Mouse (Mus musculus): ENCODE measurements around the gene Tmem150c. TPM values are rescaled to one million over a fixed set of nuclear protein-coding genes. Genes with fewer than 3 reads are reported as not detected.

Gene Tmem150c
- polyA plus RNA-seq, 1 experiment from 2014 or later: 39.8 TPM

DNA sequence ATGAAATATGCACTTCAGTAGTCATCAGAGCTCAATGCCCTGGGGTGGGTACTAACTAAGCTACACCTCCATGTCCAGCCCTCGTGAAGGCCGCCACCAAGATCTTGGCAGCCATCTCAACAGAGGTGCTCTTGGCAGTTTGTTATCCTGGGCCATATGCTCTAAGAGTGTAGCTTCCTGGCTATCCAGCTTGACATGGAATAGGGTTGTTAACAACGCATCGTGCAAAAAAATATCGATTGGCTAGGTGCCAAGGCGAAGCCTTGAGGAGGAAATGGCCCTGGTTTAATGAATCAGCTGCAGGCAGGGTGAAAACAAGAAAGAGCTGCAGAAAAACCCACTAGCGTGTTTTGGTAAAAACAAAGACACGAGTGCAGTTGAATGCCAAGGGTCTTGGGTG, 74.5 kb downstream of the Tmem150c start:
- Histone ChIP-seq H3K9ac (no peak overlapping the region), H3K36me3 (replicated peaks) (no peaks in the 10 kb centered on the region), H3K4me1 (peaks cover 16% of the 10 kb centered on the region), H3K9me3 (no peaks in the 10 kb centered on the region), H3K27ac (peak overlapping the region; percentile 18; the same call in 1 of the 2 replicates), H3K27me3 (replicated peaks) (no peaks in the 10 kb centered on the region), H3K4me2 (no peak overlapping the region), H3K4me3 (no peak overlapping the region)
- ATAC-seq (replicated peaks): no peak
- WGBS: 63% methylated on average over 8 of the region's 8 CpGs

DNA sequence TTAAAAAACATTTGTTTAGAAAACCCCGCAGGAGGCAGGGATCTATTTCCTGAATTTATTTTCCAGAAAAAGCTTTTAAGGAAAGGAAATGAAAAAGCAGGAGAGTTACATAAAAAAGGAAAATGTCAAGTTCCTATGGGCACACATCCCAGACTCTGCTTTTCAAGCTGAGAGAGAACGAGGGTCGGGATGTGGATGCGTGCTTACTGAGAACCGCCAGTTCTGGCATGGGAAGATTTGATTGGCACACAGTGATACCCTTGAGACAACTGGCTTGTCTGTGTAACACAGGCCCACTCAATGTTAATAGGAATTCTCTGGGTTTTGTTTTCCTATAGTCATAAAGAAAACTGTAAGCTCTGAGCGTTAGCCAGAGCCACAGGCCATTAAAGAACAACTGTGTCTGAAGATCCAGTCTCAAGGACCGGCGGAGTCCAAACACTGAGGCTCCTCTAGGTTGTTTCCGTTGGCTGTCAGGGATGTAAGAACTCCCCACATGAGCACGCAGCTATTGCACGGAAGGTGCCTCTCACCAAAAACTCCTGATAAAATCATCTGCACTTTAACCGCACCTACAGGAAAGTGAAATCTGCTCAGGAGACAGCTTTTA, 75.5 kb downstream of the Tmem150c start:
- ATAC-seq (replicated peaks): no peak
- Histone ChIP-seq H3K4me2 (no peak overlapping the region), H3K36me3 (replicated peaks) (no peaks in the 10 kb centered on the region), H3K9ac (no peak overlapping the region), H3K4me3 (no peak overlapping the region), H3K27ac (peak overlapping the region; percentile 53; the same call in 1 of the 2 replicates), H3K27me3 (replicated peaks) (no peaks in the 10 kb centered on the region), H3K9me3 (no peaks in the 10 kb centered on the region), H3K4me1 (peaks cover 17% of the 10 kb centered on the region; the same call in 1 of the 2 replicates)
- 49% methylated on average over 12 of the region's 12 CpGs for WGBS

DNA sequence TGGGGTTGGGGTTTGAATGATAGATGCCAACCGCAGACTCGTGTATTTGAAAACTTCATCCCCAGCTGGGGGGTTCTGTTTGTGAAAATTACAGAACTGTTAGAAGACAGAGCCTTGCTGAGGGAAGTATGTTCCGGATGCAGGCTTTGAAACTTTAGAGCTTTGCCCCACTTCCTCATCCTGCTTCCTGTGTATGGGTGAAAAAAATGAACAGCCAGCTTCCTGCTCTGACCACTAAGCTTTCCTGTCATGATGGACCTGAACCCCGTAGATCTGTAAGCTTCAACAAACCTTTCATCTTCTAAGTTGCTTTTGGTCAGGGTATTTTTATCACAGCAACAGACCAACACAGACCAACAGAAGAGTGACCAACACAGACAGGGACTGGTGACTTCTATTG, 77.6 kb downstream of the Tmem150c start:
- no peak for ATAC-seq (replicated peaks)
- no peak overlapping the region for H3K4me3 ChIP-seq
- H3K4me1 ChIP-seq: peaks cover 24% of the 10 kb centered on the region; the same call in 1 of the 2 replicates
- H3K9ac ChIP-seq: no peak overlapping the region
- no peaks in the 10 kb centered on the region for H3K36me3 ChIP-seq (replicated peaks)
- no peak overlapping the region for H3K4me2 ChIP-seq
- H3K27ac ChIP-seq: no peak overlapping the region
- WGBS: 82% methylated on average over 4 of the region's 4 CpGs
- no peaks in the 10 kb centered on the region for H3K27me3 ChIP-seq (replicated peaks)
- no peaks in the 10 kb centered on the region for H3K9me3 ChIP-seq

GRCm38 (mm10) chr5:100079931-100080275, 79.7 kb downstream of the Tmem150c start:
- no peaks in the 10 kb centered on the region for H3K27me3 ChIP-seq (replicated peaks)
- H3K4me2 ChIP-seq: 0 out of 2 replicates have a peak overlapping the region, but pooled peaks have one; percentile 45
- peaks cover 15% of the 10 kb centered on the region; the same call in 1 of the 2 replicates for H3K4me1 ChIP-seq
- ATAC-seq (replicated peaks): no peak
- no peak overlapping the region for H3K4me3 ChIP-seq
- H3K9me3 ChIP-seq: no peaks in the 10 kb centered on the region
- H3K36me3 ChIP-seq (replicated peaks): no peaks in the 10 kb centered on the region
- no peak overlapping the region for H3K9ac ChIP-seq
- 83% methylated on average over 8 of the region's 8 CpGs for WGBS
- no peak overlapping the region for H3K27ac ChIP-seq

GRCm38 (mm10) chr5:100079040-100079930, 80.3 kb downstream of the Tmem150c start:
- Histone ChIP-seq H3K27ac (peak overlapping the region; percentile 45; the same call in 1 of the 2 replicates), H3K9ac (peak overlapping the region; percentile 39), H3K4me3 (peak overlapping the region; percentile 19), H3K4me2 (peak overlapping the region; percentile 45), H3K27me3 (replicated peaks) (no peaks in the 10 kb centered on the region), H3K36me3 (replicated peaks) (no peaks in the 10 kb centered on the region), H3K4me1 (peaks cover 13% of the 10 kb centered on the region; the same call in 1 of the 2 replicates), H3K9me3 (no peaks in the 10 kb centered on the region)
- ATAC-seq (replicated peaks): peak; percentile 37; the same call in 1 of the 2 replicates
- 34% methylated on average over 36 of the region's 36 CpGs for WGBS

DNA sequence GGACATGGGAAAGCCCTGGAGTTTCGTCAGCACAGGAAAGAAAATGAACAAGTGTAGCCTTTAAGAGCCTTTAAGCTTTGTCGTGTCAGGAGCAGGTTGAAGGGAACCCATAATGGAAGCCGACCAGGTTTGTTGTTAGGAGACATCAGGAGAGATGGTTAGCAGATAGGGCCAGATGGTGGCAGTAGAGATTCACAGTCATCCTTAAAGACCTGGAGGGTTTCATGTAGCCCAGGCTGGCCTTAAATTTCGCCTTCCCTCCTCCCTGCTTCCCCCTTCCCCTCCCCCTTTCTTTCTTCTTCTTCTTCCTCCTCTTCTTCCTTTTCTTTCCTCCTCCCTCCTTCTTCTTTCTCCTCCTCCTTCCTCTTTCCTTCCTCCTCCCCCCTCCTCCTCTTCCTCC, 85.0 kb downstream of the Tmem150c start:
- no peak overlapping the region for H3K27ac ChIP-seq
- no peak overlapping the region for H3K9ac ChIP-seq
- H3K27me3 ChIP-seq (replicated peaks): no peaks in the 10 kb centered on the region
- H3K4me2 ChIP-seq: no peak overlapping the region
- ATAC-seq (replicated peaks): no peak
- no peaks in the 10 kb centered on the region for H3K9me3 ChIP-seq
- H3K36me3 ChIP-seq (replicated peaks): peaks cover 7% of the 10 kb centered on the region; the same call in 1 of the 2 replicates
- H3K4me3 ChIP-seq: no peak overlapping the region
- 57% methylated on average over 4 of the region's 4 CpGs for WGBS
- peaks cover 7% of the 10 kb centered on the region; the same call in 1 of the 2 replicates for H3K4me1 ChIP-seq

DNA sequence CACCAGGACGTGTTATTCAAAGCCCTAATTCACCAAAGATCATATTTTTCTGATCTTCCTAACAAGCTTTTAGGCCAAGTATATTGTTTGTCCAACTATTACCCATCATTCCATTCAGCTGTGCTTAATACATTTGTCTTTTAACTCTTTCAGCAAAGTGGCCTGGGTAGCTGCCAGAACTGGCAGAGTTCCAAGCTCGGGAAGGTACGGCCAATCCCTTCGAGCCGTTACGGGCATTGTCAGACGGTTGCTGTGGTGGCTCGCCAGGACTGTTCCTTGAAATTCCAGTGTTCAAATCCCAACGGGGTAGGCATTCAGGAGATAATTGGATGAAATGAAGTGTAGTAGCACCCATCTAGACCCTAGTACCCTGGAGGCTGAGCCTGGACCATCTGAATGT, 87.1 kb downstream of the Tmem150c start:
- no peak overlapping the region for H3K27ac ChIP-seq
- no peaks in the 10 kb centered on the region for H3K9me3 ChIP-seq
- 38% methylated on average over 9 of the region's 9 CpGs for WGBS
- no peak overlapping the region for H3K4me3 ChIP-seq
- no peaks in the 10 kb centered on the region; the same call in 1 of the 2 replicates for H3K4me1 ChIP-seq
- peaks cover 15% of the 10 kb centered on the region; the same call in 1 of the 2 replicates for H3K36me3 ChIP-seq (replicated peaks)
- ATAC-seq (replicated peaks): no peak
- no peak overlapping the region for H3K4me2 ChIP-seq
- H3K9ac ChIP-seq: no peak overlapping the region
- H3K27me3 ChIP-seq (replicated peaks): no peaks in the 10 kb centered on the region

DNA sequence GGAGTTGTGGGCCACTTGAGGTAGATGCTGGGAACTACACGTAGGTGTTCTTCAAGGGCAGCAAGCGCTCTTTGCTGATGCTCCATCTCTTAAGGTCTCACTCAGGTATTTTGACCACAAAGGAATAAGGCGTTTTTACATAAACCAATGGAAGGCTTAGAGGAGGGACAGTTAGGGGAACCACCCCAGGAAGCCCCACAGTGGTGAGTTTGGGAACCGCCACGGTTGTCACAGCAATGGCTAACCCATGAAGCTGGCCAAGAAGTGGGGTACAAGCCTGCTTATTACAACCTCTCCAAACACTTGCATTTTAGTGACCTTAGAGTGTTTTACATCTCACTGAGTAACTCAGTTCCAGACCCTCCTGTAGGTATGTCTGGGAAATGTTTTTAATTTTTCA, 88.1 kb downstream of the Tmem150c start:
- H3K9ac ChIP-seq: no peak overlapping the region
- H3K36me3 ChIP-seq (replicated peaks): peaks cover 17% of the 10 kb centered on the region; the same call in 1 of the 2 replicates
- no peak overlapping the region for H3K4me3 ChIP-seq
- ATAC-seq (replicated peaks): no peak
- no peaks in the 10 kb centered on the region; the same call in 1 of the 2 replicates for H3K4me1 ChIP-seq
- no peaks in the 10 kb centered on the region for H3K27me3 ChIP-seq (replicated peaks)
- no peak overlapping the region for H3K27ac ChIP-seq
- no peak overlapping the region for H3K4me2 ChIP-seq
- no peaks in the 10 kb centered on the region for H3K9me3 ChIP-seq
- 92% methylated on average over 5 of the region's 5 CpGs for WGBS

- 33% methylated on average over 3 of the region's 3 CpGs for WGBS
- Histone ChIP-seq H3K36me3 (replicated peaks) (peaks cover 17% of the 10 kb centered on the region; the same call in 1 of the 2 replicates), H3K9me3 (no peaks in the 10 kb centered on the region), H3K4me2 (no peak overlapping the region), H3K27me3 (replicated peaks) (no peaks in the 10 kb centered on the region), H3K4me3 (no peak overlapping the region), H3K4me1 (no peaks in the 10 kb centered on the region; the same call in 1 of the 2 replicates), H3K27ac (no peak overlapping the region), H3K9ac (no peak overlapping the region)
- peak; percentile 32; the same call in 1 of the 2 replicates for ATAC-seq (replicated peaks)
These were observed 89.4 kb downstream of the Tmem150c start for GRCm38 (mm10) chr5:100070255-100070654.

GRCm38 (mm10) chr5:100069526-100069925, 90.1 kb downstream of the Tmem150c start:
- WGBS: 96% methylated on average over 2 of the region's 2 CpGs
- no peak overlapping the region for H3K27ac ChIP-seq

DNA sequence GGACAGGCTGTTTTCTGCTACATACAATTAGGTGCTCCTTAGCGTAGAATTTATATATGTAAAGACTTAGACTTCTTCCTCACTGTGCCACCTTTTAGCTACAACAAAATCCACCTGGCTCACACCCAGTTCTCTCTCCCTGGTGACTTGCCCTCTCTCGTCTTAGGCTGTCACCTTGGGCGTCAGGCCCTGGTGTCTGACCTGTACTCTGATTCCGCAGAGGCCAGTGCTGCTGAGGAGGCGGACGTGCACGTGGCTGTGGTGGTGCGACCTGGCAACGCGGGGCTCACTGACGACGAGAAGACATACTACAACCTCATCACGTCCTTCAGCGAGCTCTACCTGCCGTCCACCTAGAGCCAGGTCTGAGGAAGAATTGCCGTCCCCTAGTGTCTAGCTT, 92.0 kb downstream of the Tmem150c start:
- peaks cover 17% of the 10 kb centered on the region; the same call in 1 of the 2 replicates for H3K36me3 ChIP-seq (replicated peaks)
- ATAC-seq (replicated peaks): no peak
- H3K4me3 ChIP-seq: no peak overlapping the region
- no peak overlapping the region for H3K27ac ChIP-seq
- H3K4me1 ChIP-seq: no peaks in the 10 kb centered on the region
- no peaks in the 10 kb centered on the region for H3K9me3 ChIP-seq
- no peak overlapping the region for H3K9ac ChIP-seq
- WGBS: 93% methylated on average over 16 of the region's 16 CpGs
- H3K4me2 ChIP-seq: no peak overlapping the region
- no peaks in the 10 kb centered on the region for H3K27me3 ChIP-seq (replicated peaks)

More at GRCm38 (mm10) chr5:100069526-100069925, 90.1 kb downstream of the Tmem150c start:
- Histone ChIP-seq H3K4me1 (no peaks in the 10 kb centered on the region; the same call in 1 of the 2 replicates), H3K4me3 (no peak overlapping the region), H3K4me2 (no peak overlapping the region), H3K27me3 (replicated peaks) (no peaks in the 10 kb centered on the region), H3K9me3 (no peaks in the 10 kb centered on the region), H3K9ac (no peak overlapping the region), H3K36me3 (replicated peaks) (peaks cover 17% of the 10 kb centered on the region; the same call in 1 of the 2 replicates)
- ATAC-seq (replicated peaks): no peak

DNA sequence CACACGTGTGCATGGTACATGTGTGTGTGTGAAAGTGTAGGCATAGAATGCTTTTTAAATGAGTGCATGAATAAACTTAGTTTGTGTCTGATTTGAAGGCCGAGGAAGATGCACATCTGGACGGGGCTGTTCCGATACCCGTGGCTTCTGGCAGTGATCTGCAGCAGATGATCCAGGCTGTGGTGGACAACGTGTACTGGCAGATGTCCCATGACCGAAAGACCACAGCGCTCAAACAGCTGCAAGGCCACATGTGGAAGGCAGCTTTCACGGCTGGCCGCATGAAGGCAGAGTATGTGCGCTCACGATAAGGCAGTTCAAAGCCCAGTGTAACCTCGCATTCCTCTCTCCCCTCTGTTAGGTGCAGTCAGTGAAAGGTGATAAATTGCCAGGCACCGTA, 98.7 kb downstream of the Tmem150c start:
- Histone ChIP-seq H3K9me3 (no peaks in the 10 kb centered on the region), H3K9ac (no peak overlapping the region), H3K27ac (no peak overlapping the region), H3K4me3 (no peak overlapping the region), H3K4me1 (0 out of 2 replicates have a peak, but pooled peaks cover 6% of the 10 kb centered on the region), H3K4me2 (no peak overlapping the region), H3K27me3 (replicated peaks) (no peaks in the 10 kb centered on the region), H3K36me3 (replicated peaks) (peaks cover 31% of the 10 kb centered on the region)
- 95% methylated on average over 14 of the region's 14 CpGs for WGBS
- no peak for ATAC-seq (replicated peaks)

Measured in midbrain, embryonic 15.5 days (tissue).